Mouse (Mus musculus) C2C12 (cell line): Measurements from ENCODE around the gene Denr.

Experiments used
- CTCF ChIP-seq: IDR thresholded peaks from one replicate; pipeline ENCODE4 v1.5.1; 2011; ENCODE audit not compliant: control insufficient read depth, insufficient read depth, insufficient read length
- MAX ChIP-seq: IDR thresholded peaks from one replicate; pipeline ENCODE4 v1.6.1; 2011; ENCODE audit warnings: mild to moderate bottlenecking, control low read depth
- MYOD1 ChIP-seq: IDR thresholded peaks from one replicate; pipeline ENCODE4 v1.6.1; 2011; ENCODE audit warnings: low read depth; ENCODE audit not compliant: control insufficient read depth, insufficient read length
- USF1 ChIP-seq: IDR thresholded peaks from one replicate; pipeline ENCODE4 v1.6.1; 2011; ENCODE audit warnings: low read depth, mild to moderate bottlenecking, control low read depth, moderate library complexity

GRCm38 (mm10) chr5:123866457-123866856 lies 40.5 kb upstream of the Denr start:
- no peak for TF ChIP-seq CTCF
- TF ChIP-seq USF1, result no peak
- no peak for TF ChIP-seq MAX
- TF ChIP-seq MYOD1, result no peak
